Mouse (Mus musculus) urinary bladder, postnatal 36 days (tissue): ENCODE measurements around the gene Efna4.

Source experiments
- DNase-seq, 2 experiments: peaks; one replicate each; pipeline ENCODE4 v3.0.0; 2022; ENCODE audit warnings: low spot score in 2 of 2, mixed read lengths in 1 of 2

Gene Efna4

GRCm38 (mm10) chr3:89305551-89306325 is 32.1 kb downstream of the Efna4 start:
- no peak for DNase-seq

GRCm38 (mm10) chr3:89305105-89305504 is 32.7 kb downstream of the Efna4 start:
- DNase-seq, result no peak

- no peak for DNase-seq
Observed at GRCm38 (mm10) chr3:89304440-89304839, 33.4 kb downstream of the Efna4 start.

- DNase-seq, result no peak
Observed at GRCm38 (mm10) chr3:89300514-89300913, 37.3 kb downstream of the Efna4 start.

GRCm38 (mm10) chr3:89300071-89300470 is 37.8 kb downstream of the Efna4 start:
- no peak for DNase-seq

GRCm38 (mm10) chr3:89299499-89299898 is 38.3 kb downstream of the Efna4 start:
- no peak for DNase-seq

- DNase-seq, result no peak
Observed at GRCm38 (mm10) chr3:89298908-89299307, 38.9 kb downstream of the Efna4 start.

GRCm38 (mm10) chr3:89296761-89297396 is 40.9 kb downstream of the Efna4 start:
- no peak for DNase-seq

- no peak for DNase-seq
Observed at GRCm38 (mm10) chr3:89295685-89296230, 42.1 kb downstream of the Efna4 start.

- no peak for DNase-seq
Observed at GRCm38 (mm10) chr3:89294195-89294594, 43.6 kb downstream of the Efna4 start.

- no peak for DNase-seq
Observed at GRCm38 (mm10) chr3:89293247-89293918, 44.4 kb downstream of the Efna4 start.

- no peak for DNase-seq
Observed at GRCm38 (mm10) chr3:89292303-89292702, 45.5 kb downstream of the Efna4 start.

GRCm38 (mm10) chr3:89291874-89292273 is 46.0 kb downstream of the Efna4 start:
- no peak for DNase-seq

GRCm38 (mm10) chr3:89288503-89288928 is 49.3 kb downstream of the Efna4 start:
- DNase-seq, result no peak

- no peak for DNase-seq
Observed at GRCm38 (mm10) chr3:89287286-89287685, 50.5 kb downstream of the Efna4 start.

GRCm38 (mm10) chr3:89285526-89285925 is 52.3 kb downstream of the Efna4 start:
- no peak for DNase-seq

- no peak for DNase-seq
Observed at GRCm38 (mm10) chr3:89284261-89284660, 53.6 kb downstream of the Efna4 start.
